Mouse (Mus musculus): ENCODE data around the gene Krt8. TPM values are rescaled to one million over a fixed set of nuclear protein-coding genes. Genes with fewer than 3 reads are reported as not detected.

The Krt8 gene
- total RNA-seq (2021) (1 to 10 TPM; 1.7 TPM), polyA plus RNA-seq (2012; rRNA removed) (0.62 and 1.1 TPM in 2 replicates)
- long read RNA-seq, partial matches to known transcripts = 1 of 1 reads
- long read RNA-seq, other reads (novel, unspliced or antisense) = 0 of 1 reads

GRCm38 (mm10) chr15:102004189-102004588, at the start of gene Krt8:
Krt8 (minus strand) TSS chr15:102004482.
- peak; percentile 26 for DNase-seq

GRCm38 (mm10) chr15:102051920-102052683, 47.8 kb upstream of the Krt8 start:
- peak; percentile 65 for DNase-seq

GRCm38 (mm10) chr15:102049871-102050270, 45.6 kb upstream of the Krt8 start:
- no peak for DNase-seq

- no peak for DNase-seq
Measured at GRCm38 (mm10) chr15:102048006-102048405, 43.7 kb upstream of the Krt8 start.

GRCm38 (mm10) chr15:102045691-102046090, 41.4 kb upstream of the Krt8 start:
- no peak for DNase-seq

GRCm38 (mm10) chr15:102044745-102045144, 40.5 kb upstream of the Krt8 start:
- no peak for DNase-seq

GRCm38 (mm10) chr15:102041951-102042350, 37.7 kb upstream of the Krt8 start:
- no peak for DNase-seq

GRCm38 (mm10) chr15:102040277-102040676, 36.0 kb upstream of the Krt8 start:
- DNase-seq = no peak

GRCm38 (mm10) chr15:102034121-102035053, 30.1 kb upstream of the Krt8 start:
- no peak for DNase-seq

GRCm38 (mm10) chr15:102028040-102028439, 23.8 kb upstream of the Krt8 start, which contains the start of gene Krt18:
Krt18 (plus strand) TSS chr15:102028180.
- no peak for DNase-seq

- DNase-seq = no peak
Measured at GRCm38 (mm10) chr15:102026430-102026829, 22.1 kb upstream of the Krt8 start.

- DNase-seq = no peak
Measured at GRCm38 (mm10) chr15:102025136-102025872, 21.0 kb upstream of the Krt8 start.

GRCm38 (mm10) chr15:102023888-102024287, 19.6 kb upstream of the Krt8 start:
- DNase-seq = no peak

GRCm38 (mm10) chr15:102022481-102022880, 18.2 kb upstream of the Krt8 start:
- DNase-seq = no peak

GRCm38 (mm10) chr15:102017918-102018463, 13.7 kb upstream of the Krt8 start:
- DNase-seq = no peak

- DNase-seq = no peak
Measured at GRCm38 (mm10) chr15:102016787-102017186, 12.5 kb upstream of the Krt8 start.

- DNase-seq = peak; percentile 49
Measured at GRCm38 (mm10) chr15:102016096-102016495, 11.8 kb upstream of the Krt8 start.

GRCm38 (mm10) chr15:102014848-102015247, 10.6 kb upstream of the Krt8 start:
- DNase-seq = no peak

GRCm38 (mm10) chr15:102013651-102014050, 9.4 kb upstream of the Krt8 start:
- DNase-seq = no peak

GRCm38 (mm10) chr15:102012260-102012765, 8.0 kb upstream of the Krt8 start:
- no peak for DNase-seq

- DNase-seq = no peak
Measured at GRCm38 (mm10) chr15:102010569-102011245, 6.4 kb upstream of the Krt8 start.
